Mouse (Mus musculus): ENCODE measurements around the gene Krtap28-13. TPM values are rescaled to one million over a fixed set of nuclear protein-coding genes. Genes with fewer than 3 reads are reported as not detected.

Gene Krtap28-13
- polyA plus RNA-seq, 1 experiment from 2014 or later, result not detected

- ATAC-seq, result no peak
- Histone ChIP-seq H3K4me1 (ENCODE audit: control insufficient read depth, insufficient read depth, low read length) (no peaks in the 10 kb centered on the region), H3K27me3 (ENCODE audit: control insufficient read depth, insufficient read depth, low read depth, low read length) (no peaks in the 10 kb centered on the region), H3K27ac (ENCODE audit: low read length) (no peak overlapping the region), H3K36me3 (ENCODE audit: control insufficient read depth, insufficient read depth, low read length) (no peaks in the 10 kb centered on the region), H3K4me3 (ENCODE audit: low read depth, low read length) (no peak overlapping the region), H3K9ac (ENCODE audit: low read depth, low read length) (no peak overlapping the region), H3K9me3 (replicated peaks; ENCODE audit: control insufficient read depth, low read length, poor library complexity, severe bottlenecking) (no peaks in the 10 kb centered on the region), H3K4me2 (ENCODE audit: low read length) (no peak overlapping the region)
- 82% methylated on average over 5 of the region's 5 CpGs for WGBS
Measured at GRCm38 (mm10) chr1:83107410-83107978, 46.8 kb downstream of the Krtap28-13 start.

DNA sequence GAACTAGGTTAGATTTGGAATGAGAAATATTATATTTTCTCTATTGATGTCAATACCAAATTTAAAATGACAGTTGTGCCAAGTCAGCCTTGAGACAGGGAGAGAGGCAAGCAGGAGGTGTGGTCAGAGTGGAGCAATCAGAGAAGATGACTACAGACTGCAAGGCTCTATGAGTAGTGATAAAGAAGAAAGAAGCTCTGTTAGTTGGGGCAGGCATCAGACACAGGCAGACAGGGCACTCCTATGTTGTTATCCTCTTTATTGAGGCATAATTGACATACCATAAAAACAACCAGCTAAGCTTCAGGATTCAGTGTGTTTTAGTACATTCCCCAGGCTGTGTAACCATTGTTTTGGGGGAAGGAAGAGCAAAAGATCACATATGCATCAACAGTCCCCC, 50.3 kb downstream of the Krtap28-13 start:
- Histone ChIP-seq H3K36me3 (ENCODE audit: control insufficient read depth, insufficient read depth, low read length) (no peaks in the 10 kb centered on the region), H3K27me3 (ENCODE audit: control insufficient read depth, insufficient read depth, low read depth, low read length) (no peaks in the 10 kb centered on the region), H3K4me1 (ENCODE audit: control insufficient read depth, insufficient read depth, low read length) (no peaks in the 10 kb centered on the region), H3K4me3 (ENCODE audit: low read depth, low read length) (no peak overlapping the region), H3K9ac (ENCODE audit: low read depth, low read length) (no peak overlapping the region), H3K9me3 (replicated peaks; ENCODE audit: control insufficient read depth, low read length, poor library complexity, severe bottlenecking) (no peaks in the 10 kb centered on the region), H3K4me2 (ENCODE audit: low read length) (no peak overlapping the region), H3K27ac (ENCODE audit: low read length) (no peak overlapping the region)
- ATAC-seq, result no peak

Other genes starting within 250 kb of the Krtap28-13 start
- 25.7 and 27.9 TPM in 2 replicates for gene Agfg1, start 221.4 kb upstream of the Krtap28-13 start, polyA plus RNA-seq (2015; fragmentation: Nextera tagmentation; extraction: Ambion mirVana)
- gene A030005L19Rik, start 147.6 kb upstream of the Krtap28-13 start, polyA plus RNA-seq (2015; fragmentation: Nextera tagmentation; extraction: Ambion mirVana), result 0.72 TPM in 1 of 2 replicates, not detected in the other
- gene A030014E15Rik, start 136.0 kb upstream of the Krtap28-13 start, polyA plus RNA-seq (2015; fragmentation: Nextera tagmentation; extraction: Ambion mirVana), result not detected in 2 replicates
- gene Gm6217, start 129.5 kb upstream of the Krtap28-13 start, polyA plus RNA-seq (2015; fragmentation: Nextera tagmentation; extraction: Ambion mirVana), result not detected in 2 replicates
- not detected in 2 replicates for gene A030003K21Rik, start 117.5 kb upstream of the Krtap28-13 start, polyA plus RNA-seq (2015; fragmentation: Nextera tagmentation; extraction: Ambion mirVana)
- gene Gm7544, start 104.9 kb upstream of the Krtap28-13 start, polyA plus RNA-seq (2015; fragmentation: Nextera tagmentation; extraction: Ambion mirVana), result not detected in 2 replicates
- not detected in 2 replicates for gene Gm47955, start 100.6 kb upstream of the Krtap28-13 start, polyA plus RNA-seq (2015; fragmentation: Nextera tagmentation; extraction: Ambion mirVana)
- gene Gm47959, start 60.4 kb upstream of the Krtap28-13 start, polyA plus RNA-seq (2015; fragmentation: Nextera tagmentation; extraction: Ambion mirVana), result not detected in 2 replicates
- 0.82 and 1.5 TPM in 2 replicates for gene Slc19a3, start 22.5 kb upstream of the Krtap28-13 start, polyA plus RNA-seq (2015; fragmentation: Nextera tagmentation; extraction: Ambion mirVana)
- gene Krtap28-10, start 18.4 kb upstream of the Krtap28-13 start, polyA plus RNA-seq (2015; fragmentation: Nextera tagmentation; extraction: Ambion mirVana), result not detected in 2 replicates
- not detected in 2 replicates for gene Gm47969, start 16.0 kb upstream of the Krtap28-13 start, polyA plus RNA-seq (2015; fragmentation: Nextera tagmentation; extraction: Ambion mirVana)
- not detected in 2 replicates for gene A030005K14Rik, start 1.6 kb upstream of the Krtap28-13 start, polyA plus RNA-seq (2015; fragmentation: Nextera tagmentation; extraction: Ambion mirVana)
- not detected in 2 replicates for gene Ccl20, start 55.8 kb downstream of the Krtap28-13 start, polyA plus RNA-seq (2015; fragmentation: Nextera tagmentation; extraction: Ambion mirVana)
- gene Daw1, start 98.8 kb downstream of the Krtap28-13 start, polyA plus RNA-seq (2015; fragmentation: Nextera tagmentation; extraction: Ambion mirVana), result 2.0 and 2.1 TPM in 2 replicates

Data from midbrain, embryonic 16.5 days (tissue).